Mouse (Mus musculus) splenic B cell, adult 2 months (primary cell): ENCODE results near the gene Msi2.

Source experiments
- DNase-seq: peaks from one replicate; pipeline ENCODE4 v3.0.0-alpha.2; 2011; ENCODE audit warnings: low read depth, low spot score
- H3K27me3 ChIP-seq: 2 replicates; pipeline ENCODE4 v1.6.1; 2012; ENCODE audit warnings: mild to moderate bottlenecking, low read length, moderate library complexity, mixed read lengths; ENCODE audit not compliant: control insufficient read depth, poor library complexity, insufficient read depth, severe bottlenecking
- H3K36me3 ChIP-seq: 2 replicates; pipeline ENCODE4 v1.6.1; 2012; ENCODE audit warnings: mild to moderate bottlenecking, low read length, moderate library complexity, mixed read lengths; ENCODE audit not compliant: control insufficient read depth, poor library complexity, insufficient read depth, severe bottlenecking

Gene Msi2

GRCm38 (mm10) chr11:88311606-88312005 is 406.7 kb downstream of the Msi2 start:
- H3K36me3 ChIP-seq = no peaks in the 10 kb centered on the region

GRCm38 (mm10) chr11:88310773-88311172 is 407.5 kb downstream of the Msi2 start:
- DNase-seq = no peak
- Histone ChIP-seq H3K27me3 (no peaks in the 10 kb centered on the region), H3K36me3 (no peaks in the 10 kb centered on the region)

More at GRCm38 (mm10) chr11:88311606-88312005, 406.7 kb downstream of the Msi2 start:
- DNase-seq = no peak
- no peaks in the 10 kb centered on the region for H3K27me3 ChIP-seq

GRCm38 (mm10) chr11:88309059-88309700 is 409.1 kb downstream of the Msi2 start:
- H3K27me3 ChIP-seq = no peaks in the 10 kb centered on the region
- no peaks in the 10 kb centered on the region for H3K36me3 ChIP-seq
- DNase-seq = no peak

GRCm38 (mm10) chr11:88307616-88308543 is 410.4 kb downstream of the Msi2 start:
- DNase-seq = peak; percentile 13
- Histone ChIP-seq H3K36me3 (no peaks in the 10 kb centered on the region), H3K27me3 (no peaks in the 10 kb centered on the region)

- no peak for DNase-seq
- Histone ChIP-seq H3K36me3 (no peaks in the 10 kb centered on the region), H3K27me3 (no peaks in the 10 kb centered on the region)
Observed at GRCm38 (mm10) chr11:88305759-88306158, 412.6 kb downstream of the Msi2 start.

- Histone ChIP-seq H3K36me3 (no peaks in the 10 kb centered on the region), H3K27me3 (no peaks in the 10 kb centered on the region)
- no peak for DNase-seq
Observed at GRCm38 (mm10) chr11:88301619-88302018, 416.7 kb downstream of the Msi2 start.

GRCm38 (mm10) chr11:88299345-88299744 is 419.0 kb downstream of the Msi2 start:
- Histone ChIP-seq H3K36me3 (no peaks in the 10 kb centered on the region), H3K27me3 (no peaks in the 10 kb centered on the region)
- no peak for DNase-seq

GRCm38 (mm10) chr11:88297526-88297925 is 420.8 kb downstream of the Msi2 start:
- DNase-seq = no peak
- no peaks in the 10 kb centered on the region for H3K27me3 ChIP-seq
- H3K36me3 ChIP-seq = no peaks in the 10 kb centered on the region

GRCm38 (mm10) chr11:88295298-88295697 is 423.0 kb downstream of the Msi2 start:
- Histone ChIP-seq H3K27me3 (no peaks in the 10 kb centered on the region), H3K36me3 (no peaks in the 10 kb centered on the region)
- DNase-seq = no peak

- DNase-seq = no peak
- Histone ChIP-seq H3K36me3 (no peaks in the 10 kb centered on the region), H3K27me3 (peaks cover 1% of the 10 kb centered on the region; the same call in 1 of the 2 replicates)
Observed at GRCm38 (mm10) chr11:88294394-88294710, 424.0 kb downstream of the Msi2 start.

- peak; percentile 12 for DNase-seq
- Histone ChIP-seq H3K36me3 (no peaks in the 10 kb centered on the region), H3K27me3 (peaks cover 1% of the 10 kb centered on the region; the same call in 1 of the 2 replicates)
Observed at GRCm38 (mm10) chr11:88293631-88294393, 424.5 kb downstream of the Msi2 start, which contains the start of gene Ccdc182. TSS of gene Ccdc182 (plus strand) at chr11:88294058.

- peaks cover 1% of the 10 kb centered on the region; the same call in 1 of the 2 replicates for H3K27me3 ChIP-seq
- DNase-seq = peak; percentile 9
- no peaks in the 10 kb centered on the region for H3K36me3 ChIP-seq
Observed at GRCm38 (mm10) chr11:88291688-88292087, 426.6 kb downstream of the Msi2 start.

GRCm38 (mm10) chr11:88291245-88291644 is 427.1 kb downstream of the Msi2 start:
- H3K36me3 ChIP-seq = no peaks in the 10 kb centered on the region
- DNase-seq = no peak
- peaks cover 1% of the 10 kb centered on the region; the same call in 1 of the 2 replicates for H3K27me3 ChIP-seq
